In the genomic region with DNA sequence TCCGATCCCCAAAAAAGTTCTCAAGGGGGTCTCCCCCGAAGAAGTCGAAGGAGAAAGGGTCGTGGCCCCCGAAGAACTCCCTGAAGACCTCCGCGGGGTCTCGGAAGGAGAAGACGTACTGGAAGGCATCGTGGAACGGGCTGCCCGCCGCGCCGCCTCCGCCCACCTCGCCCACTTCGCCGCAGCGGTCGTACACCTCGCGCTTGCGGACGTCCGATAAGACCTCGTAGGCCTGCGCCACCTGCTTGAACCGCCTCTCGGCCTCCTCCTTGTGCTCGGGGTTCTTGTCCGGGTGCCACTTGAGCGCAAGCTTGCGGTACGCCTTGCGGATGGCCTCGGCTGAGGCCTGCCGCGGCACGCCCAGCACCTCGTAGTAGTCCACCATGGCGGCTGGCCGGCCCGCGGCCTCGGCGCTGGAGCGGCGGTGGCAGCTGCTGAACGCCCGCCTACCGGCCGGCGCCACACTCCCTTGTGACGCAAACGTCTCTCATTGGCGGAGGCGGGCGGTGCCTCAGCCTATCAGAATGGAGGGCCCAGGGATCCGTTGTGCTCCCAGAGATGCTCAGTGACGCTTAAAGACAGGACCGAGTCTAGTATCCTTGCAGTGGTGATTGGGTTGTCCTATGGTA, we compare ENCODE assay signal across 8 mouse cellular contexts. TPM values are rescaled to one million over a fixed set of nuclear protein-coding genes. Genes with fewer than 3 reads are reported as not detected.
A peak's percentile ranks its signal among the peaks of the same experiment; 100 is the strongest.
DNase-seq lines count a peak whose midpoint lies in the region; ATAC-seq and TF ChIP-seq lines count a peak whose summit lies in the region.

Gene Dnajb3, minus strand, starts transcription at position 489 of the 629 bp plus-strand sequence.

- H3K9ac ChIP-seq in ES-E14 (ENCODE audit: insufficient read depth, low read depth, low read length, poor library complexity, severe bottlenecking) = peak within 1 kb of the TSS; percentile 72
- H3K9ac ChIP-seq in forebrain, embryonic 13.5 days = peak within 1 kb of the TSS; percentile 74
- peak within 1 kb of the TSS; percentile 66 for H3K9ac ChIP-seq in hindbrain, embryonic 11.5 days (ENCODE audit: low read depth, low read length)
- peak within 1 kb of the TSS; percentile 78 for H3K9ac ChIP-seq in lung, embryonic 16.5 days (ENCODE audit: low read length)

- H3K27me3 ChIP-seq in forebrain, embryonic 13.5 days = no peaks in the 10 kb centered on the region
- no peaks in the 10 kb centered on the region for H3K27me3 ChIP-seq in hindbrain, embryonic 11.5 days (ENCODE audit: control insufficient read depth, insufficient read depth, low read length)
- H3K27me3 ChIP-seq in lung, embryonic 16.5 days (ENCODE audit: control insufficient read depth, insufficient read depth, low read depth, low read length) = no peaks in the 10 kb centered on the region

- WGBS in forebrain, embryonic 13.5 days = 5% methylated on average over 62 of the region's 62 CpGs
- WGBS in hindbrain, embryonic 11.5 days = 6% methylated on average over 55 of the region's 62 CpGs
- 6% methylated on average over 62 of the region's 62 CpGs for WGBS in lung, embryonic 16.5 days

- in situ Hi-C loops in ES-E14 (cut with MboI; ENCODE audit: low sequenced_read_pairs in 2 of 2, unreplicated experiment in 2 of 2) = no loop called here

- no peaks in the 10 kb centered on the region for H3K4me1 ChIP-seq in ES-E14 (ENCODE audit: control insufficient read depth in 2 of 2, insufficient read depth in 2 of 2, low read length in 2 of 2, poor library complexity in 1 of 2)
- H3K4me1 ChIP-seq in forebrain, embryonic 13.5 days = no peaks in the 10 kb centered on the region
- no peaks in the 10 kb centered on the region for H3K4me1 ChIP-seq in hindbrain, embryonic 11.5 days (replicated peaks; ENCODE audit: control insufficient read depth, insufficient read depth, low read length)
- peaks cover 4% of the 10 kb centered on the region; the same call in 1 of the 2 replicates for H3K4me1 ChIP-seq in lung, embryonic 16.5 days (replicated peaks; ENCODE audit: control insufficient read depth, insufficient read depth, low read length)

- no peak within 1 kb of the TSS for H3K27ac ChIP-seq in ES-E14 (ENCODE audit: insufficient read depth, low read depth, low read length, poor library complexity, severe bottlenecking)
- H3K27ac ChIP-seq in forebrain, embryonic 13.5 days = no peak within 1 kb of the TSS; the same call in 1 of the 2 replicates
- H3K27ac ChIP-seq in hindbrain, embryonic 11.5 days (ENCODE audit: low read depth, low read length) = no peak within 1 kb of the TSS
- H3K27ac ChIP-seq in lung, embryonic 16.5 days (ENCODE audit: low read length) = no peak within 1 kb of the TSS

- H3K9me3 ChIP-seq in ES-E14 (ENCODE audit: control insufficient read depth, insufficient read depth, low read depth, low read length) = no peaks in the 10 kb centered on the region
- peaks cover 5% of the 10 kb centered on the region; the same call in 1 of the 2 replicates for H3K9me3 ChIP-seq in forebrain, embryonic 13.5 days (replicated peaks)
- H3K9me3 ChIP-seq in hindbrain, embryonic 11.5 days (ENCODE audit: control insufficient read depth, low read length) = no peaks in the 10 kb centered on the region
- peaks cover 6% of the 10 kb centered on the region; the same call in 1 of the 2 replicates for H3K9me3 ChIP-seq in lung, embryonic 16.5 days (ENCODE audit: control insufficient read depth, low read length)

- DNase-seq in ES-E14 (ENCODE audit: low read depth, low spot score) = peak; percentile 68
- DNase-seq in cerebellum, adult 11 months = peak; percentile 85
- peak; percentile 90 for DNase-seq in hindbrain, embryonic 11.5 days (ENCODE audit: low spot score)
- DNase-seq in layer of hippocampus, postnatal 14 days (ENCODE audit: low spot score in 2 of 2) = peak; percentile 74 to 80
- DNase-seq in retina, postnatal 7 days (ENCODE audit: low read depth, low spot score) = peak; percentile 50
- DNase-seq in thymus, postnatal 36 days = peak; percentile 81 to 84

- no peaks in the 10 kb centered on the region for H3K36me3 ChIP-seq in ES-E14 (ENCODE audit: control insufficient read depth, insufficient read depth, low read length, poor library complexity, severe bottlenecking)
- no peaks in the 10 kb centered on the region for H3K36me3 ChIP-seq in forebrain, embryonic 13.5 days (ENCODE audit: poor library complexity, severe bottlenecking)
- no peaks in the 10 kb centered on the region for H3K36me3 ChIP-seq in hindbrain, embryonic 11.5 days (ENCODE audit: control insufficient read depth, insufficient read depth, low read length)
- no peaks in the 10 kb centered on the region for H3K36me3 ChIP-seq in lung, embryonic 16.5 days (ENCODE audit: control insufficient read depth, insufficient read depth, low read length)

- H3K4me3 ChIP-seq in ES-E14 (ENCODE audit: insufficient read depth in 1 of 2, low read depth in 1 of 2, low read length in 2 of 2, poor library complexity in 1 of 2, severe bottlenecking in 1 of 2) = peak within 1 kb of the TSS; percentile 61 to 67
- peak within 1 kb of the TSS; percentile 50 for H3K4me3 ChIP-seq in forebrain, embryonic 13.5 days
- H3K4me3 ChIP-seq in hindbrain, embryonic 11.5 days (ENCODE audit: low read depth, low read length) = peak within 1 kb of the TSS; percentile 39
- peak within 1 kb of the TSS; percentile 54 for H3K4me3 ChIP-seq in lung, embryonic 16.5 days (ENCODE audit: low read length)

- peak within 1 kb of the TSS; percentile 70 for H3K4me2 ChIP-seq in forebrain, embryonic 13.5 days
- H3K4me2 ChIP-seq in hindbrain, embryonic 11.5 days (replicated peaks; ENCODE audit: low read depth, low read length) = peak within 1 kb of the TSS; percentile 63
- H3K4me2 ChIP-seq in lung, embryonic 16.5 days (ENCODE audit: low read depth, low read length) = peak within 1 kb of the TSS; percentile 90

- ATAC-seq in forebrain, embryonic 13.5 days = peak; percentile 100
- ATAC-seq in hindbrain, embryonic 11.5 days (ENCODE audit: low FRiP score) = peak; percentile 99
- peak; percentile 99 for ATAC-seq in lung, embryonic 16.5 days (ENCODE audit: low read depth)

TF ChIP-seq in ES-E14, 5 proteins besides CTCF, POLR2A, EP300 and RAD21:
- TF ChIP-seq HCFC1 (IDR thresholded peaks at IDR 0.05; ENCODE audit: borderline replicate concordance, insufficient read depth, low read length) (no peak), ZC3H11A (IDR thresholded peaks at IDR 0.05; ENCODE audit: borderline replicate concordance, low read depth, low read length) (no peak), CHD2 (IDR thresholded peaks at IDR 0.05; ENCODE audit: low read depth, low read length) (peak; percentile 79), ZNF384 (IDR thresholded peaks at IDR 0.05; ENCODE audit: low read depth, low read length) (no peak)

RNA-seq across cellular contexts. Expression of gene Dnajb3, which starts in this region (rescaled TPM):
- 1.7 and 1.8 TPM in 2 replicates for total RNA-seq in ES-E14 (2012; rRNA removed)
- polyA plus RNA-seq in forebrain, embryonic 13.5 days (2015; fragmentation: Nextera tagmentation; extraction: Ambion mirVana) = 11.1 and 12.5 TPM in 2 replicates
- polyA plus RNA-seq in hindbrain, embryonic 11.5 days (2014; fragmentation: Nextera tagmentation; extraction: Ambion mirVana) = 14.0 and 14.7 TPM in 2 replicates
- total RNA-seq in layer of hippocampus, postnatal 14 days (2021) = 1 to 10 TPM; 1.7 to 3.1 TPM
- 4.1 and 6.5 TPM in 2 replicates for polyA plus RNA-seq in lung, embryonic 16.5 days (2015; fragmentation: Nextera tagmentation; extraction: Ambion mirVana)
